Comparison of ENCODE assay signal across 11 mouse cellular contexts in genomic region chr15:91463026-91463661, GRCm38 (mm10).
DNase-seq lines count a peak whose midpoint lies in the region; ATAC-seq and TF ChIP-seq lines count a peak whose summit lies in the region.
"Had no signal": no experiment of that assay in that cellular context is flagged by ENCODE, and none has a peak within 500 bp of the region (broad histone marks: within the 10 kb centered on the region; RNA-seq: fewer than 3 reads in every experiment).

No protein-coding gene starts in this region.

- no peak for TF ChIP-seq POLR2A in myocyte (IDR thresholded peaks at IDR 0.05; ENCODE audit: insufficient read length, low read depth)

- H3K4me1 ChIP-seq in heart, embryonic 12.5 days (replicated peaks) = no peaks in the 10 kb centered on the region

- H3K4me2 ChIP-seq in heart, embryonic 12.5 days = no peak overlapping the region
- H3K4me2 ChIP-seq in myocyte (ENCODE audit: low read depth) = peak overlapping the region; percentile 38
- H3K4me2 ChIP-seq: forebrain, embryonic 13.5 days had no signal

- H3ac ChIP-seq in myocyte (ENCODE audit: control insufficient read depth, insufficient read length) = no peak overlapping the region

- H3K9me3 ChIP-seq in heart, embryonic 12.5 days (replicated peaks) = no peaks in the 10 kb centered on the region
- H3K9me3 ChIP-seq: forebrain, embryonic 13.5 days had no signal

- WGBS in heart, embryonic 12.5 days = 58% methylated on average over 16 of the region's 16 CpGs

- H3K79me2 ChIP-seq in myocyte (ENCODE audit: control insufficient read depth, insufficient read depth) = no peaks in the 10 kb centered on the region

- H3K36me3 ChIP-seq in heart, embryonic 12.5 days = no peaks in the 10 kb centered on the region
- H3K36me3 ChIP-seq in myocyte (ENCODE audit: control insufficient read depth, insufficient read depth) = no peaks in the 10 kb centered on the region

- no peak overlapping the region for H3K9ac ChIP-seq in heart, embryonic 12.5 days
- H3K9ac ChIP-seq: forebrain, embryonic 13.5 days had no signal

- H3K4me3 ChIP-seq in heart, embryonic 12.5 days = no peak overlapping the region
- no peak overlapping the region for H3K4me3 ChIP-seq in myocyte
- H3K4me3 ChIP-seq: forebrain, embryonic 13.5 days had no signal

- no peak overlapping the region for H3K27ac ChIP-seq in heart, embryonic 12.5 days (ENCODE audit: poor library complexity, severe bottlenecking)
- H3K27ac ChIP-seq: forebrain, embryonic 13.5 days had no signal

- no peaks in the 10 kb centered on the region for H3K27me3 ChIP-seq in heart, embryonic 12.5 days (replicated peaks)
- H3K27me3 ChIP-seq in myocyte (ENCODE audit: control insufficient read depth, insufficient read depth, insufficient read length) = no peaks in the 10 kb centered on the region
- H3K27me3 ChIP-seq: forebrain, embryonic 13.5 days had no signal

- DNase-seq in heart, adult 18-20 months = peak; percentile 11 to 24
- DNase-seq in adrenal gland, adult 18-20 months (ENCODE audit: low spot score in 2 of 2) = peak; percentile 32 to 51
- peak; percentile 68 to 71 for DNase-seq in cerebellum, postnatal 10 days
- no peak for DNase-seq in thymus, postnatal 14 days
- no peak for DNase-seq in kidney, postnatal 14 days
- DNase-seq: kidney, adult 18-20 months; liver had no signal

- ATAC-seq in heart, embryonic 12.5 days (ENCODE audit: insufficient number of reproducible peaks, low FRiP score) = no peak
- no peak for ATAC-seq in megakaryocyte progenitor cell, adult 5-6 weeks (replicated peaks; ENCODE audit: poor library complexity)
- ATAC-seq: forebrain, embryonic 13.5 days had no signal

TF ChIP-seq in myocyte, 11 proteins besides CTCF, POLR2A, EP300 and RAD21:
- 0 out of 2 replicates have a peak, but pooled peaks have one; percentile 22 for TF ChIP-seq CEBPB (IDR thresholded peaks at IDR 0.05; ENCODE audit: insufficient read depth, poor library complexity, severe bottlenecking)
- no peak for TF ChIP-seq MAX (IDR thresholded peaks at IDR 0.05; ENCODE audit: low read depth)

Comparison
In these comparisons a context has a peak if more than half of its experiments do, and no peak if none do; other contexts are left out.
1. DNase-seq: peak in heart, adult 18-20 months (2 of 2), adrenal gland, adult 18-20 months (2 of 2) and cerebellum, postnatal 10 days (2 of 2); none in thymus, postnatal 14 days (single experiment) and kidney, postnatal 14 days (single experiment).